Mouse (Mus musculus) skeletal muscle tissue, postnatal 0 days (tissue): Measurements from ENCODE around the gene Sec16a. TPM values are rescaled to one million over a fixed set of nuclear protein-coding genes. Genes with fewer than 3 reads are reported as not detected.

Experiments used
- microRNA-seq, 2 experiments: library from miRNA; unstranded; fragments of <30 nt; microRNA quantifications; one replicate each; pipeline ENCODE4; 2016
- polyA plus RNA-seq: library from polyadenylated mRNA; unstranded; fragments of >200 nt; fragmentation: Nextera tagmentation; extraction: Ambion mirVana; gene quantifications from 2 replicates; pipeline ENCODE4 v1.2.1, GENCODE M21; 2015

Sec16a gene
- polyA plus RNA-seq: 7.7 and 8.2 TPM in 2 replicates

GRCm38 (mm10) chr2:26444946-26445665 is at the start of gene Sec16a:
Sec16a (minus strand) TSS chr2:26445216.

GRCm38 (mm10) chr2:26408515-26409356 is 36.3 kb downstream of the Sec16a start, which contains the start of gene Inpp5e:
Inpp5e (minus strand) TSS chr2:26409203.

GRCm38 (mm10) chr2:26389154-26389690 is 55.8 kb downstream of the Sec16a start, which contains the start of the genes Entr1 and Pmpca:
Entr1 (minus strand) TSS chr2:26389316.
Pmpca (plus strand) TSS chr2:26389339.

GRCm38 (mm10) chr2:26380131-26380771 is 64.8 kb downstream of the Sec16a start, which contains the start of gene Snapc4:
Snapc4 (minus strand) TSS chr2:26380653.

GRCm38 (mm10) chr2:26360772-26361171 is 84.2 kb downstream of the Sec16a start, which contains the start of gene Card9:
Card9 (minus strand) TSS chr2:26360918.

Small RNAs within 50 kb of the gene (microRNA-seq; reads per million reads assigned to microRNA genes)
- 0.71 to 1.7 reads per million in 2 experiments for gene Mir6996

Other genes starting within 250 kb of the Sec16a start
- gene Lhx3, start 236.9 kb downstream of the Sec16a start, polyA plus RNA-seq: not detected in 2 replicates
- gene Qsox2, start 207.7 kb downstream of the Sec16a start, polyA plus RNA-seq: 7.3 and 8.4 TPM in 2 replicates
- not detected in 2 replicates for gene Ccdc187, start 150.7 kb downstream of the Sec16a start, polyA plus RNA-seq
- 17.2 and 18.8 TPM in 2 replicates for gene Gpsm1, start 129.7 kb downstream of the Sec16a start, polyA plus RNA-seq
- gene Dnlz, start 93.1 kb downstream of the Sec16a start, polyA plus RNA-seq: 19.7 and 21.2 TPM in 2 replicates
- gene Card9, start 84.3 kb downstream of the Sec16a start, polyA plus RNA-seq: 0.59 and 0.94 TPM in 2 replicates
- gene Snapc4, start 64.6 kb downstream of the Sec16a start, polyA plus RNA-seq: 7.9 and 11.8 TPM in 2 replicates
- 36.1 and 43.0 TPM in 2 replicates for gene Entr1, start 55.9 kb downstream of the Sec16a start, polyA plus RNA-seq
- gene Pmpca, start 55.9 kb downstream of the Sec16a start, polyA plus RNA-seq: 92.2 and 94.2 TPM in 2 replicates
- 8.2 and 8.8 TPM in 2 replicates for gene Inpp5e, start 36.0 kb downstream of the Sec16a start, polyA plus RNA-seq
- gene Notch1, start 71.4 kb upstream of the Sec16a start, polyA plus RNA-seq: 7.0 and 7.3 TPM in 2 replicates
- 109 and 112 TPM in 2 replicates for gene Egfl7, start 134.8 kb upstream of the Sec16a start, polyA plus RNA-seq
- gene Gm20532, start 141.4 kb upstream of the Sec16a start, polyA plus RNA-seq: not detected in 2 replicates
- 10.3 and 69.3 TPM in 2 replicates for gene Agpat2, start 159.2 kb upstream of the Sec16a start, polyA plus RNA-seq
- 3.7 and 3.8 TPM in 2 replicates for gene Fam69b, start 183.2 kb upstream of the Sec16a start, polyA plus RNA-seq
- gene Lcn4, start 226.1 kb upstream of the Sec16a start, polyA plus RNA-seq: not detected in 2 replicates